Mouse (Mus musculus): Measurements from ENCODE around the gene Naaladl2. TPM values are rescaled to one million over a fixed set of nuclear protein-coding genes. Genes with fewer than 3 reads are reported as not detected.

Gene Naaladl2
- 5.4 and 5.7 TPM in 2 replicates for polyA plus RNA-seq (2015; fragmentation: Nextera tagmentation; extraction: Ambion mirVana)

- Histone ChIP-seq H3K4me1 (no peaks in the 10 kb centered on the region), H3K9ac (peak within 1 kb of the TSS; percentile 50), H3K27ac (peak within 1 kb of the TSS; percentile 36; the same call in 1 of the 2 replicates), H3K27me3 (replicated peaks) (no peaks in the 10 kb centered on the region), H3K36me3 (no peaks in the 10 kb centered on the region), H3K4me3 (replicated peaks) (peak within 1 kb of the TSS; percentile 70), H3K4me2 (peak within 1 kb of the TSS; percentile 72), H3K9me3 (no peaks in the 10 kb centered on the region)
- under 1% methylated on average over 92 of the region's 93 CpGs for WGBS
- ATAC-seq (ENCODE audit: insufficient read depth, low FRiP score, low read depth): peak; percentile 87
Observed at GRCm38 (mm10) chr3:25143555-25144311, at the start of gene Naaladl2. Naaladl2 (minus strand) TSS chr3:25144261.

- H3K4me3 ChIP-seq (replicated peaks): no peak overlapping the region
- ATAC-seq (ENCODE audit: insufficient read depth, low FRiP score, low read depth): no peak
- H3K9ac ChIP-seq: no peak overlapping the region
- H3K4me2 ChIP-seq: no peak overlapping the region
- H3K27me3 ChIP-seq (replicated peaks): no peaks in the 10 kb centered on the region
- no peaks in the 10 kb centered on the region for H3K9me3 ChIP-seq
- H3K27ac ChIP-seq: no peak overlapping the region
- H3K36me3 ChIP-seq: no peaks in the 10 kb centered on the region
- no peaks in the 10 kb centered on the region for H3K4me1 ChIP-seq
- 93% methylated on average over 13 of the region's 13 CpGs for WGBS
Observed at GRCm38 (mm10) chr3:25151721-25152120, 7.7 kb upstream of the Naaladl2 start.

- H3K4me2 ChIP-seq: no peak overlapping the region
- no peaks in the 10 kb centered on the region for H3K27me3 ChIP-seq (replicated peaks)
- no peaks in the 10 kb centered on the region for H3K4me1 ChIP-seq
- no peak overlapping the region for H3K9ac ChIP-seq
- no peak overlapping the region for H3K4me3 ChIP-seq (replicated peaks)
- H3K36me3 ChIP-seq: no peaks in the 10 kb centered on the region
- no peaks in the 10 kb centered on the region for H3K9me3 ChIP-seq
- no peak overlapping the region for H3K27ac ChIP-seq
- no peak for ATAC-seq (ENCODE audit: insufficient read depth, low FRiP score, low read depth)
Observed at GRCm38 (mm10) chr3:25147271-25147670, 3.2 kb upstream of the Naaladl2 start.

- no peak for ATAC-seq (ENCODE audit: insufficient read depth, low FRiP score, low read depth)
- Histone ChIP-seq H3K9ac (no peak overlapping the region), H3K9me3 (no peaks in the 10 kb centered on the region), H3K4me2 (no peak overlapping the region), H3K4me3 (replicated peaks) (no peak overlapping the region), H3K27ac (no peak overlapping the region), H3K36me3 (no peaks in the 10 kb centered on the region), H3K4me1 (no peaks in the 10 kb centered on the region), H3K27me3 (replicated peaks) (no peaks in the 10 kb centered on the region)
- 40% methylated on average over 8 of the region's 8 CpGs for WGBS
Observed at GRCm38 (mm10) chr3:25144961-25145697, 1.1 kb upstream of the Naaladl2 start.

- H3K27me3 ChIP-seq (replicated peaks): no peaks in the 10 kb centered on the region
- H3K9me3 ChIP-seq: no peaks in the 10 kb centered on the region
- H3K4me3 ChIP-seq (replicated peaks): peak overlapping the region; percentile 70
- H3K36me3 ChIP-seq: no peaks in the 10 kb centered on the region
- H3K4me2 ChIP-seq: peak overlapping the region; percentile 72
- no peak for ATAC-seq (ENCODE audit: insufficient read depth, low FRiP score, low read depth)
- peak overlapping the region; percentile 50; the same call in 1 of the 2 replicates for H3K9ac ChIP-seq
- no peak overlapping the region for H3K27ac ChIP-seq
- H3K4me1 ChIP-seq: no peaks in the 10 kb centered on the region
- WGBS: 40% methylated on average over 6 of the region's 6 CpGs
Observed at GRCm38 (mm10) chr3:25143111-25143510, 950 bp downstream of the Naaladl2 start.

GRCm38 (mm10) chr3:25131848-25132247 is 12.2 kb downstream of the Naaladl2 start:
- H3K4me3 ChIP-seq (replicated peaks): no peak overlapping the region
- H3K27me3 ChIP-seq (replicated peaks): no peaks in the 10 kb centered on the region
- H3K4me1 ChIP-seq: no peaks in the 10 kb centered on the region
- H3K4me2 ChIP-seq: no peak overlapping the region
- no peaks in the 10 kb centered on the region for H3K9me3 ChIP-seq
- no peaks in the 10 kb centered on the region for H3K36me3 ChIP-seq
- WGBS: 48% methylated on average over 3 of the region's 3 CpGs
- H3K9ac ChIP-seq: no peak overlapping the region
- no peak overlapping the region for H3K27ac ChIP-seq
- no peak for ATAC-seq (ENCODE audit: insufficient read depth, low FRiP score, low read depth)

GRCm38 (mm10) chr3:25127864-25128263 is 16.2 kb downstream of the Naaladl2 start:
- Histone ChIP-seq H3K4me3 (replicated peaks) (no peak overlapping the region), H3K9ac (no peak overlapping the region), H3K27ac (no peak overlapping the region), H3K36me3 (no peaks in the 10 kb centered on the region), H3K4me2 (no peak overlapping the region), H3K4me1 (no peaks in the 10 kb centered on the region), H3K9me3 (no peaks in the 10 kb centered on the region), H3K27me3 (replicated peaks) (no peaks in the 10 kb centered on the region)
- no peak for ATAC-seq (ENCODE audit: insufficient read depth, low FRiP score, low read depth)
- WGBS: 50% methylated on average over 4 of the region's 4 CpGs

GRCm38 (mm10) chr3:25124919-25125846 is 18.9 kb downstream of the Naaladl2 start:
- no peak for ATAC-seq (ENCODE audit: insufficient read depth, low FRiP score, low read depth)
- Histone ChIP-seq H3K4me3 (replicated peaks) (no peak overlapping the region), H3K9me3 (no peaks in the 10 kb centered on the region), H3K27ac (no peak overlapping the region), H3K4me1 (no peaks in the 10 kb centered on the region), H3K27me3 (replicated peaks) (no peaks in the 10 kb centered on the region), H3K4me2 (no peak overlapping the region), H3K9ac (no peak overlapping the region), H3K36me3 (no peaks in the 10 kb centered on the region)
- 61% methylated on average over 5 of the region's 5 CpGs for WGBS

GRCm38 (mm10) chr3:25113107-25113506 is 31.0 kb downstream of the Naaladl2 start:
- Histone ChIP-seq H3K4me3 (replicated peaks) (no peak overlapping the region), H3K27me3 (replicated peaks) (no peaks in the 10 kb centered on the region), H3K9me3 (no peaks in the 10 kb centered on the region), H3K9ac (no peak overlapping the region), H3K4me1 (no peaks in the 10 kb centered on the region), H3K27ac (no peak overlapping the region), H3K36me3 (no peaks in the 10 kb centered on the region), H3K4me2 (no peak overlapping the region)
- no peak for ATAC-seq (ENCODE audit: insufficient read depth, low FRiP score, low read depth)
- WGBS: 53% methylated on average over 4 of the region's 4 CpGs

- peak; percentile 89 for ATAC-seq (ENCODE audit: insufficient read depth, low FRiP score, low read depth)
- Histone ChIP-seq H3K9ac (no peak overlapping the region), H3K9me3 (no peaks in the 10 kb centered on the region), H3K4me3 (replicated peaks) (no peak overlapping the region), H3K27ac (no peak overlapping the region), H3K4me2 (no peak overlapping the region), H3K36me3 (no peaks in the 10 kb centered on the region), H3K27me3 (replicated peaks) (no peaks in the 10 kb centered on the region), H3K4me1 (no peaks in the 10 kb centered on the region)
- WGBS: 25% methylated on average over 3 of the region's 3 CpGs
Observed at GRCm38 (mm10) chr3:25108997-25109396, 35.1 kb downstream of the Naaladl2 start.

GRCm38 (mm10) chr3:25092986-25093385 is 51.1 kb downstream of the Naaladl2 start:
- ATAC-seq (ENCODE audit: insufficient read depth, low FRiP score, low read depth): no peak
- H3K4me2 ChIP-seq: no peak overlapping the region
- 66% methylated on average over 2 of the region's 2 CpGs for WGBS
- H3K4me3 ChIP-seq (replicated peaks): no peak overlapping the region
- H3K9me3 ChIP-seq: no peaks in the 10 kb centered on the region
- no peaks in the 10 kb centered on the region for H3K27me3 ChIP-seq (replicated peaks)
- no peak overlapping the region for H3K27ac ChIP-seq
- no peaks in the 10 kb centered on the region for H3K4me1 ChIP-seq
- no peaks in the 10 kb centered on the region for H3K36me3 ChIP-seq
- no peak overlapping the region for H3K9ac ChIP-seq

Measured in stomach, embryonic 15.5 days (tissue).